Mouse (Mus musculus) hindbrain, embryonic 14.5 days (tissue): ENCODE measurements around the gene Rad51b. TPM values are rescaled to one million over a fixed set of nuclear protein-coding genes. Genes with fewer than 3 reads are reported as not detected.
"Not testable (repeated sequence)": the region's sequence is repeated elsewhere in the genome, so short reads cannot be mapped to it uniquely, and the experiment has no call there.

Experiments
- ATAC-seq: fragments of 200-750 bp; cut with Nextera tagmentation; 2 replicates; pipeline ENCODE4 v1.8.0; 2017; ENCODE audit warnings: moderate number of reproducible peaks, mild to moderate bottlenecking, moderate TSS enrichment, moderate library complexity; ENCODE audit not compliant: low FRiP score
- DNase-seq: peaks from one replicate; pipeline ENCODE4 v3.0.0-alpha.2; 2015; ENCODE audit warnings: low spot score
- H3K27ac ChIP-seq: fragments of 300-500 bp; sonication (generic); 2 replicates; pipeline ENCODE4 v1.5.1; 2014; ENCODE audit warnings: mild to moderate bottlenecking, moderate library complexity
- H3K27me3 ChIP-seq: fragments of 300-500 bp; sonication (generic); 2 replicates; pipeline ENCODE4 v1.6.1; 2014; ENCODE audit warnings: mild to moderate bottlenecking, low read length, mixed read lengths; ENCODE audit not compliant: control insufficient read depth, insufficient read depth
- H3K36me3 ChIP-seq: fragments of 300-500 bp; sonication (generic); replicated peaks from 2 replicates; pipeline ENCODE4 v1.6.1; 2014; ENCODE audit not compliant: control insufficient read depth, insufficient read depth
- H3K4me1 ChIP-seq: fragments of 300-500 bp; sonication (generic); replicated peaks from 2 replicates; pipeline ENCODE4 v1.6.1; 2014; ENCODE audit warnings: antibody characterized with exemption, low read length, mixed read lengths; ENCODE audit not compliant: control insufficient read depth, insufficient read depth
- H3K4me2 ChIP-seq: fragments of 300-500 bp; sonication (generic); replicated peaks from 2 replicates; pipeline ENCODE4 v1.6.1; 2014; ENCODE audit warnings: mild to moderate bottlenecking, moderate library complexity
- H3K4me3 ChIP-seq: fragments of 300-500 bp; sonication (generic); replicated peaks from 2 replicates; pipeline ENCODE4 v1.5.1; 2014; ENCODE audit warnings: mild to moderate bottlenecking, low read length
- H3K9ac ChIP-seq: fragments of 300-500 bp; sonication (generic); 2 replicates; pipeline ENCODE4 v1.6.1; 2014
- H3K9me3 ChIP-seq: fragments of 300-500 bp; sonication (generic); 2 replicates; pipeline ENCODE4 v1.6.1; 2016; ENCODE audit warnings: low read length; ENCODE audit not compliant: control insufficient read depth
- WGBS: fragments of 180-500 bp; shearing (Covaris S2); extraction: QIAGEN DNeasy Blood & Tissue Kit; methylation state at CpG from one replicate; pipeline ENCODE4 v1.1.7; 2014; 5-methylcytosine and 5-hydroxymethylcytosine counted together
- polyA plus RNA-seq: library from polyadenylated mRNA; unstranded; fragments of >200 nt; fragmentation: Nextera tagmentation; extraction: Ambion mirVana; gene quantifications from 2 replicates; pipeline ENCODE4 v1.2.1, GENCODE M21; 2014

Gene Rad51b
- polyA plus RNA-seq, 1 experiment from 2014 or later, result 1.5 TPM

DNA sequence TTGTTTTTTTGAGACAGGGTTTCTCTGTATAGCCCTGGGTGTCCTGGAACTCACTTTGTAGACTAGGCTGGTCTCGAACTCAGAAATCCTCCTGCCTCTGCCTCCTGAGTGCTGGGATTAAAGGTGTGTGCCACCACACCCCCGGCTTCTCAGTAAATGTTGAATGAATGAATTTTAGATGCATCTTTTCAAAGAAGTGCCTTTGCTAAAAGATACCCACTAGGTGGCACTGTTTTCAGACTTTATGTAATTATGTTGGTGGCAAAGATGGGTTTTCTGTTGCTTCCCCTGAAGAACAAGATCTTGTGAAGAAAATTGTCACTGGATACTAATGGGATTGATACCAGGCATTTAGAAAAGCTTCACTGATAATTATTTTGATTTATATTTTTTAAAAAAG, 25.5 kb downstream of the Rad51b start:
- not testable (repeated sequence) for H3K27me3 ChIP-seq, H3K9me3 ChIP-seq, H3K4me2 ChIP-seq, ATAC-seq, H3K9ac ChIP-seq, H3K4me1 ChIP-seq, H3K36me3 ChIP-seq, H3K4me3 ChIP-seq, H3K27ac ChIP-seq
- WGBS, result 73% methylated on average over 2 of the region's 2 CpGs
- DNase-seq, result peak; percentile 74

DNA sequence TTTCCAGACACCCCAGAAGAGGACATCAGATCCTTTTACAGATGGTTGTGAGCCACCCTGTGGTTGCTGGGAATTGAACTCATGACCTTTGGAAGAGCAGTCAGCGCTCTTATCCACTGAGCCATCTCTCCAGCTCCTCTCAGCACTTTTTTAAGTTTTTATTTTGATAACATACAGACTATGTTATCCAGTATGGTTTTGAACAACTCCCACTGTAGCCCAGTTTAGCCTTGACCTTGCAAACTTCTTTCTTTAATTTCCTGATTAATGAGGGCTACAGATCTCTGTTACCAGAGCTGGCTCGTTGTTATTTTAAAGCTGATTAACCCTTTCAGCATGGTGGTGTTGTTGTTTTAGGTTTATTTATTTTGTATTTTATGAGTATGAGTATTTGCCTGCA, 29.2 kb downstream of the Rad51b start:
- Histone ChIP-seq H3K9ac (no peak overlapping the region), H3K27ac (no peak overlapping the region), H3K4me2 (no peak overlapping the region), H3K4me1 (no peaks in the 10 kb centered on the region), H3K36me3 (no peaks in the 10 kb centered on the region), H3K27me3 (no peaks in the 10 kb centered on the region), H3K4me3 (no peak overlapping the region), H3K9me3 (no peaks in the 10 kb centered on the region)
- DNase-seq, result no peak
- ATAC-seq, result no peak
- WGBS, result 65% methylated on average over 2 of the region's 2 CpGs

DNA sequence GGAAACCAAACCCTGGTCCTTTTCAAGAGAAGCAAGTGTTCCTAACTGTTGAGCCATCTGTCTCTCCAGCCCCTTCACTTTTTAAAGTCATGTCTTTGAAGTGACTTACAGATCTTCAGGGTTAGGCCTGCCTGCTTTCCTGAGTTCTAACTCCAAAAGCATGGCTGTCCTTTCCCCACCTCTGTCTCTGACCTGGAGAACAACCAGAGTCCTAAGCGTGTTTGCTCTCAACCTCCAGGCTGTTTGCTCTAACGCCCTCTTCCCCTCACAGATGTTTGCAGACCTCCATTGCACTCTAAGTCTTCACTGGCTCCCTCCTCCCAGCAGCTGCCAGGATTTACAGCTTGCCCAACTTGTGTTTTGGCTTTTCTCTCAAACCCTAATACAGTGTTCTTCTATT, 29.7 kb downstream of the Rad51b start:
- H3K9me3 ChIP-seq, result no peaks in the 10 kb centered on the region
- no peak overlapping the region for H3K4me3 ChIP-seq
- no peaks in the 10 kb centered on the region for H3K27me3 ChIP-seq
- no peaks in the 10 kb centered on the region for H3K4me1 ChIP-seq
- no peaks in the 10 kb centered on the region for H3K36me3 ChIP-seq
- DNase-seq, result no peak
- no peak for ATAC-seq
- H3K9ac ChIP-seq, result no peak overlapping the region
- H3K27ac ChIP-seq, result no peak overlapping the region
- no peak overlapping the region for H3K4me2 ChIP-seq
- WGBS, result 82% methylated on average over 2 of the region's 2 CpGs

DNA sequence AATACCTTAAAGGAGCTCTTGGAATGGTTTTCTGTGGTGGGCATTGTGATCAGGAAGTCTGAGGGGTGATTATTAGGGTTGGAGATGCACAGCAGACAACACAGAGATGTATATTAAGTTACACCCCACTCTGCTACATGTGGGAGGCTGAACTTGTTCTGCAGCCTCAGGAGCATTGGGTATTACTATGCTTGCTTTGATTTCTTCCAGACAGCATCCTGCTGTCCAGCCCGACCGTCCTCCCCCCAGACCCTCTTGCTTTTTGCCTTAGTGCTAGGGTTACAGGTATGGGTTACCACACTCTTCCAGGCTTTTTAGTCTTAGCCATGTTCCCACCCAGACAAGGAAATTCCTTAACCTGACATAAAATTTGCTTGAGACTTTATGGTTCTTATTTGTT, 30.8 kb downstream of the Rad51b start:
- H3K4me3 ChIP-seq, result no peak overlapping the region
- H3K4me2 ChIP-seq, result no peak overlapping the region
- no peaks in the 10 kb centered on the region for H3K27me3 ChIP-seq
- no peak overlapping the region for H3K27ac ChIP-seq
- DNase-seq (no peak), ATAC-seq (no peak)
- H3K36me3 ChIP-seq, result no peaks in the 10 kb centered on the region
- no peaks in the 10 kb centered on the region for H3K9me3 ChIP-seq
- no peaks in the 10 kb centered on the region for H3K4me1 ChIP-seq
- WGBS, result 87% methylated on average over 2 of the region's 2 CpGs
- H3K9ac ChIP-seq, result no peak overlapping the region

DNA sequence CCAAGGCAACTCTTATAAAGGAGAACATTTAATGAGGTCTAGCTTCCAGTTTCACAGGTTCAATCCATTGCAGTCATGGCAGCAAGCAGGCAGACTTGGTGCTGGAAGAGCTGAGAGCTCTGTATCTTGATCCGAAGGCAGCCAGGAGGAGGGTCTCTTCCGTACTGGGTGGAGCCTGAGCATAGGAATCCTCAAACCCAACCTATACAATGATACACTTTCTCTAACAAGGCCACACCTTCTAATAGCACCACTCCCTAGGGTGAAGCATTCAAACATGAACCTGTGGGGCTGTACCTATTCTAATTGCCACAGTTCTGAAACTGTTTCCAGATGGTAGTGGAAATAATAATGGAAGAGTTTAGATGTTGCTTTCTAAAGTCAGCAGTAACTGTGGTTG, 33.5 kb downstream of the Rad51b start:
- DNase-seq (no peak), ATAC-seq (no peak)
- Histone ChIP-seq H3K27ac (no peak overlapping the region), H3K4me2 (no peak overlapping the region), H3K27me3 (no peaks in the 10 kb centered on the region), H3K36me3 (no peaks in the 10 kb centered on the region), H3K9ac (no peak overlapping the region), H3K9me3 (peaks cover 6% of the 10 kb centered on the region; the same call in 1 of the 2 replicates), H3K4me1 (no peaks in the 10 kb centered on the region), H3K4me3 (no peak overlapping the region)
- WGBS, result 89% methylated on average over 2 of the region's 2 CpGs

DNA sequence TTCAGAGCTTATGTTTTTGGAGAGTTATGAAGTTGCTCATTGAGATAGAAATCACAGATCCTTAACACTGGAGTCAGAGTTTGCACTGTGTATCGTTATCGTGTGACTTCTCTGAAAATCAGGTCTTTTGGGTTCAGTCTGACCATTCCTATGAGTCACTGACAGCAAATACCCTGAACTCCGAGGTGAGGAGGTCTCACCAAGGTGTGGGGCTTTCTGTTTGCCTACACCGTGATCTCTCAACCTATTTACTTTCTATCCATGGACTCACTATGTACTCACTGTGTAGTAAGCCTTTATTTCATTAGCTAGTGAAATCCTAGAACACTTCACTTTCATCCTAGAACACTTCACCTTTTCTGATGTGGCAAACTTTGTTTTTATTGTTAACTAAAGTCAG, 34.6 kb downstream of the Rad51b start:
- WGBS, result 93% methylated on average over 4 of the region's 4 CpGs
- no peak overlapping the region for H3K9ac ChIP-seq

DNA sequence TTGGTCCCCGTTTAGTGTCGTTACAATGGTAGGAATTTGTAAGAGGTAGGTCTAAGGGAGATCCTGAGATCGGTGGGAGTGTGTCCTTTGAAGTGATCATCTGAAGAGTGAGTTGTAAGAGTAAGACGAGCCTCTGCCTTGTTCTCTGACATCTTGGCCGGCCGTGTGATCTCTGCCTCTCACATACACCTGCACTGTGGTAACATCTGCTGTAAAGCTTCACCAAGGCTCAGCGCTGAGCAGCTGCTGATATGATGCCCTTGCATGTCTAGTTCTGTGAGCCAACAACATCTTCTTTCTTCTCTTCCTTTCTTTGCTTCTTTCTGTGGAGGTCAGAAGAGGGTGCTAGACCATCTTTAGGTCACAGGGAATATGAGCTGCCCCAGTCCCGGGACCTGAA, 41.7 kb downstream of the Rad51b start:
- 91% methylated on average over 8 of the region's 8 CpGs for WGBS

More for the DNA sequence above, 34.6 kb downstream of the Rad51b start:
- Histone ChIP-seq H3K4me2 (no peak overlapping the region), H3K4me1 (no peaks in the 10 kb centered on the region), H3K27ac (no peak overlapping the region), H3K27me3 (no peaks in the 10 kb centered on the region), H3K4me3 (no peak overlapping the region), H3K9me3 (peaks cover 6% of the 10 kb centered on the region; the same call in 1 of the 2 replicates), H3K36me3 (no peaks in the 10 kb centered on the region)
- no peak for ATAC-seq
- no peak for DNase-seq

DNA sequence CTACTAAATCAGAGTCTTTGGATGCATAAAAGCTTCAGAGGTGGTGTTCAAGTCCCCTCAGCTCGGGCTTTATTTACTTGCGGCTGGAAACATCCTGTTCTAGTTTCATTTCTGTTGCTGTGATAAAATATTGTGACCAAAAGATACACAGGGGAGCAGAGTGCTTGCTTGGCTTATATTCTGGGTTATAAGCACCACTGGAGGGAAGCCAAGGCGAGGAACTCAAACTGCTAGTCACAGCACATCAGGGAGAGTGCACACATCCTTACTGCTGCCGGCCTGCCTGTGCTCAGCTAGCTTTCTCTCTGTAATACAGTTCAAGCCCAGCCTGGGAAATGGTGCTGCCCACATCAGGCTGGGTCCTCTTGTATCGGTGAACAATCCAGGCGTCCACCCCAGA, 43.4 kb downstream of the Rad51b start:
- no peaks in the 10 kb centered on the region for H3K27me3 ChIP-seq
- H3K4me2 ChIP-seq, result no peak overlapping the region
- no peak overlapping the region for H3K27ac ChIP-seq
- no peak overlapping the region for H3K9ac ChIP-seq
- H3K4me1 ChIP-seq, result no peaks in the 10 kb centered on the region
- DNase-seq (no peak), ATAC-seq (no peak)
- no peaks in the 10 kb centered on the region for H3K9me3 ChIP-seq
- 84% methylated on average over 6 of the region's 6 CpGs for WGBS
- no peak overlapping the region for H3K4me3 ChIP-seq
- H3K36me3 ChIP-seq, result no peaks in the 10 kb centered on the region

More for the DNA sequence above, 41.7 kb downstream of the Rad51b start:
- H3K9ac ChIP-seq, result no peak overlapping the region
- H3K27me3 ChIP-seq, result no peaks in the 10 kb centered on the region
- H3K27ac ChIP-seq, result no peak overlapping the region
- H3K4me3 ChIP-seq, result no peak overlapping the region
- no peaks in the 10 kb centered on the region for H3K4me1 ChIP-seq
- no peak for DNase-seq
- no peak overlapping the region for H3K4me2 ChIP-seq
- peaks cover 6% of the 10 kb centered on the region; the same call in 1 of the 2 replicates for H3K9me3 ChIP-seq
- no peak for ATAC-seq
- H3K36me3 ChIP-seq, result no peaks in the 10 kb centered on the region

DNA sequence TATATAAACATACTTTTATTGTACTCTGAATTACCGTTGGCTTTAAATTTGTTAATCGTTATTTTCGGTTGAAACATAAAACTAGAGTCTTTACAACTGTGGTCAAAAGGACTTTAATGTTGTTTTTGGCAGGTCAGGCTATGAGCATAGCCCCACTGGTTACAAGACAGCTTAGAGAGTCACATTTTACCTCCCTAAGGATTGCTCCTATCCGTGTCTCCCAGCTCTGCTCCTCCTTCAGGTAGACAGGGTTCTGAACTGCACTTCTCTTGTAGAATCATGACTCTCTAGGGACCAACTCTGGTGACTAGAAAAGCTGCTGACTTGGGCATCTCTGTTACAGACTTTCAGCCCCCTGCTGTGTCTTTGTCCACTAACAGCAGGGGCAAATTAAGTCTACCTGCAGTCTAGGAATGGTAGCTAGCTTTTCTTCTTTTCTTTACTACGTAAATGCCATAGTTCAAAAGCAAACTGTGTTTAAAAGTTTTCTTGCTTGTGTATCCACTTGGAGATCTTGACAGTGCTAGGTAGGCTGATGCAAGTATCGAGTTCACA, 44.3 kb downstream of the Rad51b start:
- Histone ChIP-seq H3K4me2 (no peak overlapping the region), H3K27me3 (no peaks in the 10 kb centered on the region), H3K27ac (no peak overlapping the region), H3K4me3 (no peak overlapping the region), H3K9ac (no peak overlapping the region), H3K9me3 (no peaks in the 10 kb centered on the region), H3K36me3 (no peaks in the 10 kb centered on the region), H3K4me1 (no peaks in the 10 kb centered on the region)
- DNase-seq, result no peak
- WGBS, result 61% methylated on average over 6 of the region's 6 CpGs
- ATAC-seq, result no peak

DNA sequence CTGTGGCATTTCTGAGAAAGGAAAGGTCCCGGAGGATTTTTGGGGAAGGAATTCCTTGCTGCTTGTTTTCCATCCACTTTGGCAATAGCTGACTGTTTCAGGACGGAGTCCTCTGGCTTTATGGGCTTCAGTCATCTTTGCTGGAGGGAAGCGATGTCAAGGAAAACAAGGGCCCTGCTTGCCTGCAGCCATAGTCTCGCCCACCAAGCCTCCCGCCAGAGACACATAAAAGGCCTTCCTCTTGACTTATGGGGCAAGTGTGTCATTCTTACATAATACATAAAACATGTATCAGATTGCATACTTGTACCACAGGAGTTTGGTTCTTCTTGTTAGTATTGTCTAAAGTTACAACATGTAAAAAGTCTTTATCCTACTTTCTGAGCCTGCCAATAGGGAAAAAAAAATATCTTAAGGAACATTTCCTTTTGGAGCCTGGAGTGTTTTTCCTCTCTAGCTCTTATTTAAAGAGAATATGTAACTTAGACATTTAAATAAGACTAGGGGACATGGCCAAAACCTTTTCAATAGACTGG, 49.2 kb downstream of the Rad51b start:
- no peaks in the 10 kb centered on the region for H3K9me3 ChIP-seq
- H3K36me3 ChIP-seq, result no peaks in the 10 kb centered on the region
- DNase-seq (no peak), ATAC-seq (no peak)
- H3K4me1 ChIP-seq, result no peaks in the 10 kb centered on the region
- no peak overlapping the region for H3K4me2 ChIP-seq
- H3K4me3 ChIP-seq, result no peak overlapping the region
- WGBS, result 69% methylated on average over 5 of the region's 5 CpGs
- H3K9ac ChIP-seq, result no peak overlapping the region
- no peak overlapping the region for H3K27ac ChIP-seq
- H3K27me3 ChIP-seq, result no peaks in the 10 kb centered on the region
